Mouse (Mus musculus) heart, embryonic 12.5 days (tissue): ENCODE measurements around the gene Slfn5. TPM values are rescaled to one million over a fixed set of nuclear protein-coding genes. Genes with fewer than 3 reads are reported as not detected.

Experiments used
- ATAC-seq: fragments of 200-750 bp; cut with Nextera tagmentation; 2 replicates; pipeline ENCODE4 v1.8.0; 2017; ENCODE audit warnings: moderate TSS enrichment, moderate library complexity; ENCODE audit not compliant: insufficient number of reproducible peaks, low FRiP score
- H3K27ac ChIP-seq: fragments of 300-500 bp; sonication (generic); 2 replicates; pipeline ENCODE4 v1.5.1; 2016; ENCODE audit warnings: mild to moderate bottlenecking, moderate library complexity; ENCODE audit not compliant: poor library complexity, severe bottlenecking
- H3K27me3 ChIP-seq: fragments of 300-500 bp; sonication (generic); replicated peaks from 2 replicates; pipeline ENCODE4 v1.6.1; 2016; ENCODE audit warnings: mild to moderate bottlenecking, moderate library complexity
- H3K36me3 ChIP-seq: fragments of 300-500 bp; sonication (generic); 2 replicates; pipeline ENCODE4 v1.6.1; 2016; ENCODE audit warnings: mild to moderate bottlenecking, moderate library complexity
- H3K4me1 ChIP-seq: fragments of 300-500 bp; sonication (generic); replicated peaks from 2 replicates; pipeline ENCODE4 v1.6.1; 2016; ENCODE audit warnings: mild to moderate bottlenecking
- H3K4me2 ChIP-seq: fragments of 300-500 bp; sonication (generic); 2 replicates; pipeline ENCODE4 v1.6.1; 2016; ENCODE audit warnings: mild to moderate bottlenecking, moderate library complexity
- H3K4me3 ChIP-seq: fragments of 300-500 bp; sonication (generic); 2 replicates; pipeline ENCODE4 v1.5.1; 2016; ENCODE audit warnings: mild to moderate bottlenecking
- H3K9ac ChIP-seq: fragments of 300-500 bp; sonication (generic); 2 replicates; pipeline ENCODE4 v1.6.1; 2016; ENCODE audit warnings: mild to moderate bottlenecking, moderate library complexity
- H3K9me3 ChIP-seq: fragments of 300-500 bp; sonication (generic); replicated peaks from 2 replicates; pipeline ENCODE4 v1.6.1; 2016; ENCODE audit warnings: mild to moderate bottlenecking, moderate library complexity
- WGBS: fragments of 180-500 bp; shearing (Covaris S2); methylation state at CpG from one replicate; pipeline ENCODE4 v1.1.7; 2016; 5-methylcytosine and 5-hydroxymethylcytosine counted together
- polyA plus RNA-seq: library from polyadenylated mRNA; unstranded; fragments of >200 nt; fragmentation: Nextera tagmentation; extraction: Ambion mirVana; gene quantifications from 2 replicates; pipeline ENCODE4 v1.2.1, GENCODE M21; 2016

Slfn5 gene
- polyA plus RNA-seq, result 2.5 and 2.7 TPM in 2 replicates

GRCm38 (mm10) chr11:82950736-82951481 lies at the start of gene Slfn5:
TSS of gene Slfn5 (plus strand) at chr11:82951349.
- Histone ChIP-seq H3K36me3 (no peaks in the 10 kb centered on the region), H3K27me3 (peaks cover 19% of the 10 kb centered on the region; the same call in 1 of the 2 replicates), H3K4me3 (peak within 1 kb of the TSS; percentile 42), H3K4me1 (peaks cover 16% of the 10 kb centered on the region), H3K9ac (peak within 1 kb of the TSS; percentile 32), H3K27ac (peak within 1 kb of the TSS; percentile 24; the same call in 1 of the 2 replicates), H3K9me3 (no peaks in the 10 kb centered on the region), H3K4me2 (peak within 1 kb of the TSS; percentile 69)
- 11% methylated on average over 10 of the region's 10 CpGs for WGBS
- ATAC-seq, result peak; percentile 33; the same call in 1 of the 2 replicates

- H3K9me3 ChIP-seq, result no peaks in the 10 kb centered on the region
- H3K36me3 ChIP-seq, result peaks cover 86% of the 10 kb centered on the region
- H3K27me3 ChIP-seq, result no peaks in the 10 kb centered on the region
- no peaks in the 10 kb centered on the region for H3K4me1 ChIP-seq
- H3K27ac ChIP-seq, result no peak overlapping the region
- no peak overlapping the region for H3K9ac ChIP-seq
- no peak for ATAC-seq
- WGBS, result 95% methylated on average over 20 of the region's 20 CpGs
- H3K4me2 ChIP-seq, result no peak overlapping the region
- H3K4me3 ChIP-seq, result no peak overlapping the region
Observed at GRCm38 (mm10) chr11:82901606-82902310, 49.4 kb upstream of the Slfn5 start.

- Histone ChIP-seq H3K4me2 (no peak overlapping the region), H3K9me3 (no peaks in the 10 kb centered on the region), H3K27ac (no peak overlapping the region), H3K4me3 (no peak overlapping the region), H3K27me3 (no peaks in the 10 kb centered on the region), H3K4me1 (peaks cover 16% of the 10 kb centered on the region), H3K9ac (no peak overlapping the region), H3K36me3 (peaks cover 68% of the 10 kb centered on the region)
- 59% methylated on average over 8 of the region's 8 CpGs for WGBS
- no peak for ATAC-seq
Observed at GRCm38 (mm10) chr11:82904952-82905351, 46.2 kb upstream of the Slfn5 start.

GRCm38 (mm10) chr11:82905816-82906215 lies 45.3 kb upstream of the Slfn5 start:
- H3K27ac ChIP-seq, result no peak overlapping the region
- H3K4me1 ChIP-seq, result peaks cover 25% of the 10 kb centered on the region
- H3K36me3 ChIP-seq, result peaks cover 59% of the 10 kb centered on the region
- no peaks in the 10 kb centered on the region for H3K27me3 ChIP-seq
- no peaks in the 10 kb centered on the region for H3K9me3 ChIP-seq
- H3K9ac ChIP-seq, result no peak overlapping the region
- no peak for ATAC-seq
- no peak overlapping the region for H3K4me3 ChIP-seq
- no peak overlapping the region for H3K4me2 ChIP-seq
- WGBS, result 92% methylated on average over 5 of the region's 5 CpGs

- peak within 1 kb of the TSS; percentile 90 for H3K9ac ChIP-seq
- peak within 1 kb of the TSS; percentile 81 for H3K4me2 ChIP-seq
- H3K4me1 ChIP-seq, result peaks cover 37% of the 10 kb centered on the region
- WGBS, result 1% methylated on average over 73 of the region's 73 CpGs
- no peak within 1 kb of the TSS for H3K27ac ChIP-seq
- H3K4me3 ChIP-seq, result peak within 1 kb of the TSS; percentile 90
- H3K9me3 ChIP-seq, result no peaks in the 10 kb centered on the region
- no peaks in the 10 kb centered on the region for H3K27me3 ChIP-seq
- ATAC-seq, result peak; percentile 36; the same call in 1 of the 2 replicates
- peaks cover 38% of the 10 kb centered on the region for H3K36me3 ChIP-seq
Observed at GRCm38 (mm10) chr11:82907651-82908607, 43.2 kb upstream of the Slfn5 start, which contains the start of gene Nle1. TSS of gene Nle1 (minus strand) at chr11:82908411.

- no peak for ATAC-seq
- Histone ChIP-seq H3K4me1 (peaks cover 44% of the 10 kb centered on the region), H3K27ac (no peak overlapping the region), H3K27me3 (no peaks in the 10 kb centered on the region), H3K9me3 (no peaks in the 10 kb centered on the region), H3K4me3 (peak overlapping the region; percentile 90), H3K4me2 (peak overlapping the region; percentile 81), H3K9ac (peak overlapping the region; percentile 47), H3K36me3 (peaks cover 34% of the 10 kb centered on the region)
- 58% methylated on average over 10 of the region's 10 CpGs for WGBS
Observed at GRCm38 (mm10) chr11:82908608-82908989, 42.5 kb upstream of the Slfn5 start.

- WGBS, result 61% methylated on average over 4 of the region's 4 CpGs
- no peaks in the 10 kb centered on the region for H3K9me3 ChIP-seq
- peak within 1 kb of the TSS; percentile 99 for H3K27ac ChIP-seq
- peak within 1 kb of the TSS; percentile 87 for H3K9ac ChIP-seq
- no peak for ATAC-seq
- peaks cover 59% of the 10 kb centered on the region for H3K4me1 ChIP-seq
- H3K36me3 ChIP-seq, result peaks cover 19% of the 10 kb centered on the region
- no peaks in the 10 kb centered on the region for H3K27me3 ChIP-seq
- peak within 1 kb of the TSS; percentile 85 for H3K4me2 ChIP-seq
- peak within 1 kb of the TSS; percentile 61 for H3K4me3 ChIP-seq
Observed at GRCm38 (mm10) chr11:82910250-82910649, 40.9 kb upstream of the Slfn5 start, which contains the start of gene Unc45b. TSS of gene Unc45b (plus strand) at chr11:82910550.

- 16% methylated on average over 11 of the region's 11 CpGs for WGBS
- H3K4me2 ChIP-seq, result peak overlapping the region; percentile 85
- no peaks in the 10 kb centered on the region for H3K27me3 ChIP-seq
- no peaks in the 10 kb centered on the region for H3K9me3 ChIP-seq
- H3K36me3 ChIP-seq, result peaks cover 18% of the 10 kb centered on the region
- peak; percentile 81 for ATAC-seq
- H3K9ac ChIP-seq, result peak overlapping the region; percentile 87
- peak overlapping the region; percentile 99 for H3K27ac ChIP-seq
- peaks cover 61% of the 10 kb centered on the region for H3K4me1 ChIP-seq
- H3K4me3 ChIP-seq, result peak overlapping the region; percentile 61
Observed at GRCm38 (mm10) chr11:82910679-82911389, 40.3 kb upstream of the Slfn5 start.

- H3K4me1 ChIP-seq, result peaks cover 45% of the 10 kb centered on the region
- peak overlapping the region; percentile 30 for H3K4me3 ChIP-seq
- ATAC-seq, result no peak
- H3K27ac ChIP-seq, result no peak overlapping the region; the same call in 1 of the 2 replicates
- peak overlapping the region; percentile 85 for H3K4me2 ChIP-seq
- H3K9me3 ChIP-seq, result no peaks in the 10 kb centered on the region
- no peaks in the 10 kb centered on the region for H3K27me3 ChIP-seq
- 8% methylated on average over 16 of the region's 16 CpGs for WGBS
- no peak overlapping the region for H3K9ac ChIP-seq
- peaks cover 43% of the 10 kb centered on the region for H3K36me3 ChIP-seq
Observed at GRCm38 (mm10) chr11:82914711-82915352, 36.3 kb upstream of the Slfn5 start.

- H3K4me3 ChIP-seq, result no peak overlapping the region
- ATAC-seq, result no peak
- H3K36me3 ChIP-seq, result peaks cover 86% of the 10 kb centered on the region
- H3K27ac ChIP-seq, result no peak overlapping the region
- H3K27me3 ChIP-seq, result no peaks in the 10 kb centered on the region
- peaks cover 10% of the 10 kb centered on the region for H3K4me1 ChIP-seq
- WGBS, result 44% methylated on average over 10 of the region's 10 CpGs
- no peaks in the 10 kb centered on the region for H3K9me3 ChIP-seq
- H3K4me2 ChIP-seq, result no peak overlapping the region
- no peak overlapping the region for H3K9ac ChIP-seq
Observed at GRCm38 (mm10) chr11:82920768-82921167, 30.4 kb upstream of the Slfn5 start.
